Mouse (Mus musculus) heart, postnatal 0 days (tissue): ENCODE data around the gene Rassf9. TPM values are rescaled to one million over a fixed set of nuclear protein-coding genes. Genes with fewer than 3 reads are reported as not detected.

Experiments
- ATAC-seq: fragments of 200-750 bp; cut with Nextera tagmentation; 2 replicates; pipeline ENCODE4 v1.8.0; 2017; ENCODE audit warnings: low read depth, moderate number of reproducible peaks, moderate library complexity; ENCODE audit not compliant: insufficient read depth
- DNase-seq: peaks from one replicate; pipeline ENCODE4 v3.0.0-alpha.2; 2016; ENCODE audit warnings: low spot score
- H3K27ac ChIP-seq: fragments of 300-500 bp; sonication (generic); 2 replicates; pipeline ENCODE4 v1.5.1; 2014; ENCODE audit warnings: low read depth, mild to moderate bottlenecking
- H3K27me3 ChIP-seq: fragments of 300-500 bp; sonication (generic); 2 replicates; pipeline ENCODE4 v1.6.1; 2014; ENCODE audit warnings: low read length, mixed read lengths; ENCODE audit not compliant: control insufficient read depth, insufficient read depth
- H3K36me3 ChIP-seq: fragments of 300-500 bp; sonication (generic); replicated peaks from 2 replicates; pipeline ENCODE4 v1.6.1; 2014; ENCODE audit warnings: low read length, mixed read lengths; ENCODE audit not compliant: control insufficient read depth, insufficient read depth
- H3K4me1 ChIP-seq: fragments of 300-500 bp; sonication (generic); 2 replicates; pipeline ENCODE4 v1.6.1; 2014; ENCODE audit warnings: antibody characterized with exemption; ENCODE audit not compliant: control insufficient read depth, insufficient read depth
- H3K4me2 ChIP-seq: fragments of 300-500 bp; sonication (generic); 2 replicates; pipeline ENCODE4 v1.6.1; 2014; ENCODE audit warnings: low read depth, mild to moderate bottlenecking, low read length, moderate library complexity
- H3K4me3 ChIP-seq: fragments of 300-500 bp; sonication (generic); 2 replicates; pipeline ENCODE4 v1.5.1; 2014; ENCODE audit warnings: low read depth, low read length
- H3K9ac ChIP-seq: fragments of 300-500 bp; sonication (generic); replicated peaks from 2 replicates; pipeline ENCODE4 v1.6.1; 2014; ENCODE audit warnings: low read depth, low read length, mixed read lengths
- H3K9me3 ChIP-seq: fragments of 300-500 bp; sonication (generic); replicated peaks from 2 replicates; pipeline ENCODE4 v1.6.1; 2016; ENCODE audit warnings: low read length; ENCODE audit not compliant: control insufficient read depth
- CTCF ChIP-seq: IDR thresholded peaks from 2 replicates; pipeline ENCODE4 v1.5.1; 2016; ENCODE audit warnings: antibody characterized with exemption, control low read depth, low read depth
- EP300 ChIP-seq: IDR thresholded peaks from 2 replicates; pipeline ENCODE4 v1.6.1; 2016; ENCODE audit warnings: antibody characterized with exemption, low read depth
- WGBS: fragments of 180-500 bp; shearing (Covaris S2); extraction: QIAGEN DNeasy Blood & Tissue Kit; methylation state at CpG from one replicate; pipeline ENCODE4 v1.1.7; 2014; 5-methylcytosine and 5-hydroxymethylcytosine counted together
- polyA plus RNA-seq: library from polyadenylated mRNA; unstranded; fragments of >200 nt; fragmentation: Nextera tagmentation; extraction: Ambion mirVana; gene quantifications from 2 replicates; pipeline ENCODE4 v1.2.1, GENCODE M21; 2015
- total RNA-seq: library from RNA; depleted of rRNA; stranded (reverse); fragments of >200 nt; gene quantifications from 2 replicates; pipeline ENCODE4 v1.2.3, GENCODE M21; 2014; ENCODE audit warnings: low replicate concordance; rRNA removed

Rassf9 gene
- total and polyA plus RNA-seq, 2 experiments from 2014 or later = 2.6 to 16.2 TPM

DNA sequence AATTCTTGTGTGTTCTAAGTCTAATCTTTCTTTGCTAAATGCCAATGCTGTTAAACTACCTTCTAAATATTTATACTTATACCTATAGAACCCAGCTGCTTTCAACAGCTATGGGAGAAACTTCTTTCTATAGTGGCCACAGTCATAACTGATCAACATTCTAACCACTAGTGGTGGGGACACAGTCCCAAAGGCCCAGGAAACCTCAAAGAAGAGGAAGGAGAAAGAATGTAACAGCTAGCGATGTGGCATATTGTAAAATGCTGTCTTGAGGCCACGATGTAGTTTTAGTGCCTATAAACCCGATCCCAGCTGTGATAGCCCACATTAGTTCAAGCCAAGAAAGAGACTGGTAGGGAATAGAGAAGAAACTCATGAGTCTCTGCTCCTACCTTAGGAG, 65.9 kb downstream of the Rassf9 start:
- no peak overlapping the region for H3K27ac ChIP-seq
- H3K9me3 ChIP-seq = no peaks in the 10 kb centered on the region
- TF ChIP-seq EP300 (no peak), CTCF (no peak)
- H3K4me2 ChIP-seq = no peak overlapping the region
- H3K36me3 ChIP-seq = no peaks in the 10 kb centered on the region
- H3K9ac ChIP-seq = no peak overlapping the region
- no peak overlapping the region for H3K4me3 ChIP-seq
- H3K4me1 ChIP-seq = no peaks in the 10 kb centered on the region
- no peaks in the 10 kb centered on the region for H3K27me3 ChIP-seq
- WGBS = 81% methylated on average over 3 of the region's 3 CpGs
- ATAC-seq (no peak), DNase-seq (no peak)

DNA sequence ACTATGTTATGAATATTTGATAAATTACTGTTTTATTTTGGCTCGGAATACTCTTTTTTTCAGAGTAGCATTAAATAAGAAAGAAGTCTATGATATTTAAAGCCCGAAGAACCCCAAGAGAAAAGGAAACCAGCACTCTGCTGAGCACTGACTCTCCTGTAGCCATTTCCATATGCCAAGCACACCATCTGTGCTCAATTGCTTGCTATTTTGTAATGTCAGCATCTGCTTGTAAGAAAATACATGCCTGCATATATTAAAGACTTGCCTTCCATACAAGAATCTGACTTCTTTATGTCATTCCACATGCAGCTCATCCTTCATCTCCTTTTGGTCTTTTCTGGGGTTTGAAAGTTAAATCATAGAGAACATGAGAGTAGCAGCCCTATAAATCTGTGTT, 82.3 kb downstream of the Rassf9 start:
- Histone ChIP-seq H3K36me3 (no peaks in the 10 kb centered on the region), H3K9ac (no peak overlapping the region), H3K9me3 (no peaks in the 10 kb centered on the region), H3K4me2 (no peak overlapping the region), H3K4me1 (no peaks in the 10 kb centered on the region), H3K27ac (no peak overlapping the region), H3K4me3 (no peak overlapping the region), H3K27me3 (no peaks in the 10 kb centered on the region)
- WGBS = 73% methylated on average over 2 of the region's 2 CpGs
- no peak for TF ChIP-seq CTCF
- no peak for TF ChIP-seq EP300
- no peak for ATAC-seq
- DNase-seq = no peak

Other genes starting within 250 kb of the Rassf9 start
- 13.8 and 15.2 TPM in 2 replicates for gene Nts, start 21.7 kb upstream of the Rassf9 start, total RNA-seq
- gene Nts, start 21.7 kb upstream of the Rassf9 start, polyA plus RNA-seq = 16.0 and 19.3 TPM in 2 replicates